ENCODE assay signal across 20 mouse cellular contexts in genomic region chr3:84971561-84971960, GRCm38 (mm10).
DNase-seq lines count a peak whose midpoint lies in the region; ATAC-seq and TF ChIP-seq lines count a peak whose summit lies in the region.
"Had no signal": no experiment of that assay in that cellular context is flagged by ENCODE, and none has a peak within 500 bp of the region (broad histone marks: within the 10 kb centered on the region; RNA-seq: fewer than 3 reads in every experiment).

No protein-coding gene starts in this region.

- no peaks in the 10 kb centered on the region for H3K9me3 ChIP-seq in heart, embryonic 12.5 days (replicated peaks)
- no peaks in the 10 kb centered on the region for H3K9me3 ChIP-seq in ES-Bruce4 (replicated peaks; ENCODE audit: control insufficient read depth, insufficient read depth, low read length, poor library complexity, severe bottlenecking)
- no peaks in the 10 kb centered on the region for H3K9me3 ChIP-seq in embryonic facial prominence, embryonic 15.5 days (replicated peaks)
- H3K9me3 ChIP-seq: forebrain, embryonic 12.5 days; hindbrain, embryonic 10.5 days; intestine, embryonic 15.5 days had no signal

- no peak overlapping the region for H3K27ac ChIP-seq in heart, embryonic 12.5 days (ENCODE audit: poor library complexity, severe bottlenecking)
- peak overlapping the region; percentile 50 for H3K27ac ChIP-seq in ES-Bruce4 (ENCODE audit: insufficient read depth, low read length)
- H3K27ac ChIP-seq in embryonic facial prominence, embryonic 15.5 days (replicated peaks), result no peak overlapping the region; the same call in 1 of the 2 replicates
- H3K27ac ChIP-seq: forebrain, embryonic 12.5 days; heart, adult 2 months; hindbrain, embryonic 10.5 days; hindbrain, embryonic 14.5 days; intestine, embryonic 15.5 days had no signal

- TF ChIP-seq POLR2A in ES-Bruce4 (IDR thresholded peaks at IDR 0.05; ENCODE audit: insufficient read depth, low read length), result no peak

- ATAC-seq in heart, embryonic 12.5 days (ENCODE audit: insufficient number of reproducible peaks, low FRiP score), result no peak
- ATAC-seq in embryonic facial prominence, embryonic 15.5 days (ENCODE audit: insufficient number of reproducible peaks, low FRiP score, low TSS enrichment, low read depth), result peak; percentile 57; the same call in 1 of the 2 replicates
- ATAC-seq: forebrain, embryonic 16.5 days; intestine, embryonic 15.5 days had no signal

- H3K9ac ChIP-seq in heart, embryonic 12.5 days, result no peak overlapping the region
- H3K9ac ChIP-seq in ES-Bruce4 (ENCODE audit: low read depth, poor library complexity, severe bottlenecking), result no peak overlapping the region
- no peak overlapping the region for H3K9ac ChIP-seq in embryonic facial prominence, embryonic 15.5 days
- H3K9ac ChIP-seq: forebrain, embryonic 12.5 days; hindbrain, embryonic 14.5 days; intestine, embryonic 15.5 days had no signal

- H3K4me1 ChIP-seq in heart, embryonic 12.5 days (replicated peaks), result no peaks in the 10 kb centered on the region
- H3K4me1 ChIP-seq in ES-Bruce4 (ENCODE audit: control insufficient read depth, insufficient read depth, low read length), result peaks cover 1% of the 10 kb centered on the region
- H3K4me1 ChIP-seq in embryonic facial prominence, embryonic 15.5 days, result no peaks in the 10 kb centered on the region
- H3K4me1 ChIP-seq: forebrain, embryonic 12.5 days; hindbrain, embryonic 10.5 days; intestine, embryonic 15.5 days had no signal

- TF ChIP-seq EP300 in ES-Bruce4 (IDR thresholded peaks at IDR 0.05; ENCODE audit: insufficient read depth, low read depth, low read length), result peak; percentile 61; the same call in 1 of the 2 replicates

- H3K4me2 ChIP-seq in heart, embryonic 12.5 days, result no peak overlapping the region
- no peak overlapping the region for H3K4me2 ChIP-seq in embryonic facial prominence, embryonic 15.5 days (replicated peaks)
- H3K4me2 ChIP-seq: forebrain, embryonic 12.5 days; heart, embryonic 11.5 days; hindbrain, embryonic 14.5 days; intestine, embryonic 15.5 days had no signal

- no peaks in the 10 kb centered on the region for H3K27me3 ChIP-seq in heart, embryonic 12.5 days (replicated peaks)
- no peaks in the 10 kb centered on the region for H3K27me3 ChIP-seq in ES-Bruce4 (ENCODE audit: control insufficient read depth, insufficient read depth, low read length, poor library complexity, severe bottlenecking)
- H3K27me3 ChIP-seq in embryonic facial prominence, embryonic 15.5 days, result no peaks in the 10 kb centered on the region
- H3K27me3 ChIP-seq: CH12.LX; forebrain, embryonic 12.5 days; intestine, embryonic 15.5 days had no signal

- 70% methylated on average over 5 of the region's 5 CpGs for WGBS in heart, embryonic 12.5 days
- 56% methylated on average over 5 of the region's 5 CpGs for WGBS in embryonic facial prominence, embryonic 15.5 days

- peaks cover 44% of the 10 kb centered on the region for H3K36me3 ChIP-seq in heart, embryonic 12.5 days
- H3K36me3 ChIP-seq in ES-Bruce4 (ENCODE audit: control insufficient read depth, insufficient read depth, low read length, poor library complexity, severe bottlenecking), result peaks cover 9% of the 10 kb centered on the region
- peaks cover 23% of the 10 kb centered on the region for H3K36me3 ChIP-seq in embryonic facial prominence, embryonic 15.5 days

- DNase-seq in heart, adult 11 months, result peak; percentile 66
- DNase-seq in R1 (ENCODE audit: low read depth, low spot score), result peak; percentile 93
- DNase-seq in urinary bladder, postnatal 36 days (ENCODE audit: low spot score in 2 of 2), result no peak
- DNase-seq in testis, postnatal 14 days (ENCODE audit: low spot score), result no peak
- DNase-seq: adrenal gland, adult 8-10 months; adrenal gland, postnatal 36 days; cerebellum, adult 2 months; cerebellum, postnatal 36 days; gastrocnemius, postnatal 10 days; heart, adult 2 months had no signal

- no peak overlapping the region for H3K4me3 ChIP-seq in heart, embryonic 12.5 days
- no peak overlapping the region for H3K4me3 ChIP-seq in ES-Bruce4 (ENCODE audit: low read depth, low read length)
- H3K4me3 ChIP-seq in embryonic facial prominence, embryonic 15.5 days (replicated peaks), result no peak overlapping the region
- H3K4me3 ChIP-seq: forebrain, embryonic 12.5 days; heart, adult 2 months; hindbrain, embryonic 10.5 days; intestine, embryonic 15.5 days had no signal

- TF ChIP-seq CTCF in ES-Bruce4 (IDR thresholded peaks at IDR 0.05; ENCODE audit: low read depth, low read length), result no peak

Comparison
In these comparisons a context has a peak if more than half of its experiments do, and no peak if none do; other contexts are left out.
1. DNase-seq: peak in heart, adult 11 months (single experiment) and R1 (single experiment); none in urinary bladder, postnatal 36 days (0 of 2) and testis, postnatal 14 days (single experiment).